Mouse (Mus musculus) B cell, adult 2 months (primary cell): Measurements from ENCODE around the gene Fyn.

ENCODE experiments used
- DNase-seq, 2 experiments: peaks; one replicate each; pipeline ENCODE4 v3.0.0; 2022

Gene Fyn

GRCm38 (mm10) chr10:39512631-39513314 is 144.1 kb downstream of the Fyn start:
- no peak for DNase-seq

GRCm38 (mm10) chr10:39514916-39515315 is 146.3 kb downstream of the Fyn start:
- DNase-seq = no peak

- DNase-seq = peak; percentile 37 to 56
Observed at GRCm38 (mm10) chr10:39516541-39517133, 148.0 kb downstream of the Fyn start.

- DNase-seq = no peak
Observed at GRCm38 (mm10) chr10:39517375-39517774, 148.7 kb downstream of the Fyn start.

- no peak for DNase-seq
Observed at GRCm38 (mm10) chr10:39518232-39518631, 149.6 kb downstream of the Fyn start.

- no peak for DNase-seq
Observed at GRCm38 (mm10) chr10:39518859-39519258, 150.2 kb downstream of the Fyn start.

GRCm38 (mm10) chr10:39520123-39520989 is 151.7 kb downstream of the Fyn start:
- DNase-seq = peak; percentile 32 to 41

GRCm38 (mm10) chr10:39521327-39521726 is 152.7 kb downstream of the Fyn start:
- DNase-seq = no peak

GRCm38 (mm10) chr10:39521861-39522391 is 153.3 kb downstream of the Fyn start:
- no peak for DNase-seq

- DNase-seq = no peak
Observed at GRCm38 (mm10) chr10:39522857-39523614, 154.4 kb downstream of the Fyn start.

GRCm38 (mm10) chr10:39524355-39524754 is 155.7 kb downstream of the Fyn start:
- DNase-seq = no peak

- DNase-seq = no peak
Observed at GRCm38 (mm10) chr10:39525431-39525830, 156.8 kb downstream of the Fyn start.

- no peak for DNase-seq
Observed at GRCm38 (mm10) chr10:39527113-39527512, 158.5 kb downstream of the Fyn start.

- DNase-seq = no peak
Observed at GRCm38 (mm10) chr10:39529179-39529578, 160.5 kb downstream of the Fyn start.

- DNase-seq = no peak
Observed at GRCm38 (mm10) chr10:39532008-39532740, 163.5 kb downstream of the Fyn start.

- no peak for DNase-seq
Observed at GRCm38 (mm10) chr10:39532823-39533222, 164.2 kb downstream of the Fyn start.

GRCm38 (mm10) chr10:39534324-39535026 is 165.8 kb downstream of the Fyn start:
- DNase-seq = no peak

GRCm38 (mm10) chr10:39535347-39535746 is 166.7 kb downstream of the Fyn start:
- no peak for DNase-seq

- no peak for DNase-seq
Observed at GRCm38 (mm10) chr10:39536258-39536657, 167.6 kb downstream of the Fyn start.

GRCm38 (mm10) chr10:39540012-39540647 is 171.5 kb downstream of the Fyn start:
- no peak for DNase-seq

GRCm38 (mm10) chr10:39540995-39541394 is 172.3 kb downstream of the Fyn start:
- DNase-seq = no peak
